Mouse (Mus musculus) bone marrow, adult 2 months (tissue): ENCODE data around the gene Ccdc77.

Experiments used
- CTCF ChIP-seq: fragments of 200-500 bp; IDR thresholded peaks from 2 replicates; pipeline ENCODE4 v1.5.1; 2011; ENCODE audit warnings: low read length, control low read depth; ENCODE audit not compliant: control insufficient read depth, insufficient read depth
- POLR2A ChIP-seq: fragments of 200-500 bp; IDR thresholded peaks from 2 replicates; pipeline ENCODE4 v1.6.1; 2011; ENCODE audit warnings: low read depth, mild to moderate bottlenecking, control low read depth, low read length, borderline replicate concordance; ENCODE audit not compliant: control insufficient read depth

DNA sequence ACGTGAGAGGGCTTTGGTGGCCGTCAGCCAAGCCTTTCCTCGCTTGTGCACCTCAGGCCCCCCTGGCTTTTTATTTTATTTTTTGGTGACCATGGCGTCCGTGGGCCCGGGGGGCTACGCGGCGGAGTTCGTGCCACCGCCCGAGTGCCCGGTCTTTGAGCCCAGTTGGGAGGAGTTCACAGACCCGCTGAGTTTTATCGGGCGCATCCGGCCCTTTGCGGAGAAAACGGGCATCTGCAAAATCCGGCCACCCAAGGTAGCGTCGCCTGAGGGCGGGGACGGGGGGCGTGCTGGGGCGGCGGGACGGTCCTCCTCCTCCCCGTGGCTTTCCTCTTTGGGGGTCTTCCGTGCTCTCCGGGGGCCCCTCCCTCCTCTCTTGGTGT lies 340 bp upstream of the Ccdc77 start:
- TF ChIP-seq CTCF (no peak), POLR2A (no peak)
